22 mouse cellular contexts compared by ENCODE assay signal in the genomic region with DNA sequence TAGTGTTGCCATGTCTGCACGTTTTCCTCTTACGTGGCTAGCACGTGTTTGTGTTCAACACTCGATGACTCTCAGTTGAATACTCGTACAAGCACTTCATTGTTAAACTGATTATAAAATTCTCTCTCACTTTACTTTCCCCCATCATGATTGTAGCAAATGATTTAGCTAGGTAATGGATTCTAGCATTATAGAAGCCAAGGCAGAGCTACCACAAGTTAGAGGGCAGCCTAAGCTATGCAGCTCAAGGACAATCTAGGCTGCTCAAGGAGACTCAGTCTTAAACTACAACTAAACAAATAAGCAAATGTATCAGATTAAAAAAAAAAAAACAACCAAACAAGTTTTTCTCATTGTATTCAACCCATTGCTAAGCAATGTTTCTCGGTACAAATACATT.
"Had no signal": no experiment of that assay in that cellular context is flagged by ENCODE, and none has a peak within 500 bp of the region (broad histone marks: within the 10 kb centered on the region; RNA-seq: fewer than 3 reads in every experiment).

No protein-coding gene starts in this region.

- H3K36me3 ChIP-seq: liver, embryonic 15.5 days; stomach, embryonic 15.5 days had no signal

- H3K4me2 ChIP-seq: limb, embryonic 13.5 days; liver, embryonic 12.5 days; liver, embryonic 15.5 days; midbrain, embryonic 13.5 days; neural tube, embryonic 13.5 days; stomach, embryonic 15.5 days had no signal

- H3K27me3 ChIP-seq: limb, embryonic 13.5 days; liver, embryonic 12.5 days; liver, embryonic 15.5 days; megakaryocyte, embryonic 14.5 days; midbrain, embryonic 13.5 days; neural tube, embryonic 13.5 days; stomach, embryonic 15.5 days had no signal

- ATAC-seq: liver, embryonic 12.5 days; midbrain, embryonic 13.5 days; midbrain, embryonic 16.5 days had no signal

- H3K27ac ChIP-seq: layer of hippocampus, adult 2 months; limb, embryonic 10.5 days; limb, embryonic 13.5 days; liver, embryonic 12.5 days; liver, embryonic 15.5 days; macrophage; midbrain, embryonic 10.5 days; midbrain, embryonic 13.5 days; neural tube, embryonic 13.5 days; stomach, embryonic 15.5 days had no signal

- DNase-seq: kidney, postnatal 25 days; layer of hippocampus, adult 9-11 months; liver; lung, adult 18-20 months; retina, postnatal 1 day; right cerebral cortex, postnatal 25 days; spleen, adult 18-20 months; thymus, adult 18-20 months; thymus, postnatal 36 days had no signal

- H3K9me3 ChIP-seq: limb, embryonic 10.5 days; limb, embryonic 13.5 days; liver, embryonic 12.5 days; liver, embryonic 15.5 days; megakaryocyte, embryonic 14.5 days; midbrain, embryonic 13.5 days; neural tube, embryonic 13.5 days; stomach, embryonic 15.5 days had no signal

- H3K4me3 ChIP-seq: layer of hippocampus, adult 2 months; limb, embryonic 10.5 days; limb, embryonic 13.5 days; liver, embryonic 12.5 days; liver, embryonic 15.5 days; megakaryocyte, embryonic 14.5 days; midbrain, embryonic 10.5 days; midbrain, embryonic 13.5 days; myocyte; neural tube, embryonic 13.5 days; stomach, embryonic 15.5 days had no signal

- H3K9ac ChIP-seq: limb, embryonic 13.5 days; liver, embryonic 12.5 days; liver, embryonic 15.5 days; midbrain, embryonic 13.5 days; neural tube, embryonic 13.5 days; stomach, embryonic 15.5 days had no signal
